Mouse (Mus musculus): ENCODE measurements around the gene Fam107b. TPM values are rescaled to one million over a fixed set of nuclear protein-coding genes. Genes with fewer than 3 reads are reported as not detected.
A peak's percentile ranks its signal among the peaks of the same experiment; 100 is the strongest.

The Fam107b gene
- polyA plus RNA-seq, 1 experiment from 2014 or later: 38.3 TPM

DNA sequence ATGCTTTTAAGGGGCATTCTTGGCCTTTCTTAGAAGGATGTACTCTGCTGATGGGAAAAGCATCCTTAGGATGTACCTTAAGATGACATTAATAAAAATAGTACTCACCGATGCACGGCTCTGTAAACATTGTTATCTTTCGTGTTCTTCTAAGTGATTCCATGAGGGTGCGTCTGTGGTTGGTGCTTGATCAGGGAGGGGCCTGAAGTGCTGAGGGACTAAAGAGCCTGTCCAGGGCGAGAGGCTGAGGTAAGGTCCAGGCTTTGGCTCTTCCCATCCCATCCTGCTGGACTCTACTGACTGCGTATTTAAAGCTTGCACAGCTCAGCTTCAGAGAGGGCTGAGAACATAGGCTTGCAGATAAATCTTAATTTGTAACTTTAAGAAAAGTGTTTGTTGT, 151.7 kb downstream of the Fam107b start:
- Histone ChIP-seq H3K36me3 (no peaks in the 10 kb centered on the region), H3K9me3 (no peaks in the 10 kb centered on the region), H3K4me1 (replicated peaks) (peaks cover 25% of the 10 kb centered on the region), H3K4me3 (no peak overlapping the region), H3K27ac (replicated peaks) (no peak overlapping the region), H3K27me3 (no peaks in the 10 kb centered on the region), H3K4me2 (no peak overlapping the region), H3K9ac (no peak overlapping the region)
- ATAC-seq (ENCODE audit: low read depth): no peak
- 87% methylated on average over 6 of the region's 6 CpGs for WGBS

- Histone ChIP-seq H3K4me2 (no peak overlapping the region), H3K36me3 (no peaks in the 10 kb centered on the region), H3K27ac (replicated peaks) (no peak overlapping the region), H3K9ac (no peak overlapping the region), H3K4me3 (no peak overlapping the region), H3K27me3 (no peaks in the 10 kb centered on the region), H3K9me3 (no peaks in the 10 kb centered on the region), H3K4me1 (replicated peaks) (peaks cover 18% of the 10 kb centered on the region)
- WGBS: 85% methylated on average over 8 of the region's 8 CpGs
- ATAC-seq (ENCODE audit: low read depth): no peak
These were observed 153.3 kb downstream of the Fam107b start for GRCm38 (mm10) chr2:3723391-3724106.

DNA sequence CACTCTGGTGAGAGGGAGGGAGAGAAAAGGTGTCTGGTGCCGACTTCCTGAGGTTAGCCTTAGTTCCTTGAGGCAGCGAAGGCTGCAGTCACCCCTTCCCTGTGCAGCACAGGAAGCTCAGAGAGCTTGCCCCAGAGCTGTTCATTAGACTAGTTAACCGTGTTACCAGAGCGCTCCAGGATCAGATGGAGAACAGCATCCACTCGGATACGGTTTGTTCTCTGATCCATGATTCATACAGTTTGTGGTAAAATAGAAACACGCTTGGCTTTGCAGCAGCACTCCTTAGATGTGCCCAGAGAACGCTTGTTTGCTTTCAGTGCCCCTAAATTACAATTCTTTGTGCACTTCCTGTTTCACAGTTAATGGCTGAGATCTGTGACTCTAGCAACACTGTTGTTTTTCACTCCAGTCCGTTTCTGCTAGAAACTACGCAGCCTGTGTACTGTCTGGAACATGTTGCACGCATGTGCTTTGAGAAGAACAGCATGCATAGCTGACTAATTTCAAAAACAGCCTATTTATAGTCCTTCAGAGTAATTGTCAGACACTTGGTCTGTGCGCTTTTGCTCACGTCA, 156.3 kb downstream of the Fam107b start:
- Histone ChIP-seq H3K27ac (replicated peaks) (peak overlapping the region; percentile 42; the same call in 1 of the 2 replicates), H3K4me3 (no peak overlapping the region), H3K4me1 (replicated peaks) (peaks cover 33% of the 10 kb centered on the region), H3K9ac (0 out of 2 replicates have a peak overlapping the region, but pooled peaks have one; percentile 12), H3K9me3 (no peaks in the 10 kb centered on the region), H3K27me3 (no peaks in the 10 kb centered on the region), H3K4me2 (no peak overlapping the region), H3K36me3 (no peaks in the 10 kb centered on the region)
- 66% methylated on average over 13 of the region's 13 CpGs for WGBS
- no peak for ATAC-seq (ENCODE audit: low read depth)

GRCm38 (mm10) chr2:3727225-3727930, 157.1 kb downstream of the Fam107b start:
- no peak overlapping the region for H3K4me2 ChIP-seq
- no peak overlapping the region for H3K9ac ChIP-seq
- WGBS: 89% methylated on average over 5 of the region's 5 CpGs
- H3K36me3 ChIP-seq: no peaks in the 10 kb centered on the region
- H3K4me1 ChIP-seq (replicated peaks): peaks cover 32% of the 10 kb centered on the region
- no peak overlapping the region for H3K4me3 ChIP-seq
- ATAC-seq (ENCODE audit: low read depth): no peak
- H3K27ac ChIP-seq (replicated peaks): no peak overlapping the region
- H3K27me3 ChIP-seq: no peaks in the 10 kb centered on the region
- H3K9me3 ChIP-seq: no peaks in the 10 kb centered on the region

GRCm38 (mm10) chr2:3728090-3728489, 157.8 kb downstream of the Fam107b start:
- H3K27ac ChIP-seq (replicated peaks): no peak overlapping the region
- 97% methylated on average over 4 of the region's 4 CpGs for WGBS
- no peak overlapping the region for H3K4me2 ChIP-seq
- peaks cover 37% of the 10 kb centered on the region for H3K4me1 ChIP-seq (replicated peaks)
- no peak for ATAC-seq (ENCODE audit: low read depth)
- H3K36me3 ChIP-seq: no peaks in the 10 kb centered on the region
- H3K9me3 ChIP-seq: no peaks in the 10 kb centered on the region
- H3K9ac ChIP-seq: no peak overlapping the region
- H3K27me3 ChIP-seq: no peaks in the 10 kb centered on the region
- no peak overlapping the region for H3K4me3 ChIP-seq

GRCm38 (mm10) chr2:3729586-3729985, 159.3 kb downstream of the Fam107b start:
- Histone ChIP-seq H3K27ac (replicated peaks) (no peak overlapping the region), H3K27me3 (no peaks in the 10 kb centered on the region), H3K4me2 (no peak overlapping the region), H3K36me3 (no peaks in the 10 kb centered on the region), H3K4me1 (replicated peaks) (peaks cover 37% of the 10 kb centered on the region), H3K4me3 (no peak overlapping the region), H3K9ac (no peak overlapping the region), H3K9me3 (no peaks in the 10 kb centered on the region)
- 83% methylated on average over 3 of the region's 3 CpGs for WGBS
- ATAC-seq (ENCODE audit: low read depth): no peak

- peaks cover 37% of the 10 kb centered on the region for H3K4me1 ChIP-seq (replicated peaks)
- H3K27me3 ChIP-seq: no peaks in the 10 kb centered on the region
- ATAC-seq (ENCODE audit: low read depth): no peak
- no peak overlapping the region for H3K4me3 ChIP-seq
- no peak overlapping the region for H3K9ac ChIP-seq
- H3K4me2 ChIP-seq: no peak overlapping the region
- H3K27ac ChIP-seq (replicated peaks): no peak overlapping the region
- WGBS: 62% methylated on average over 10 of the region's 10 CpGs
- no peaks in the 10 kb centered on the region for H3K9me3 ChIP-seq
- H3K36me3 ChIP-seq: no peaks in the 10 kb centered on the region
These were observed 160.5 kb downstream of the Fam107b start for GRCm38 (mm10) chr2:3730744-3731143.

- Histone ChIP-seq H3K27me3 (no peaks in the 10 kb centered on the region), H3K4me3 (no peak overlapping the region), H3K36me3 (no peaks in the 10 kb centered on the region), H3K4me1 (replicated peaks) (peaks cover 39% of the 10 kb centered on the region), H3K9me3 (no peaks in the 10 kb centered on the region), H3K9ac (no peak overlapping the region), H3K4me2 (no peak overlapping the region), H3K27ac (replicated peaks) (no peak overlapping the region)
- no peak for ATAC-seq (ENCODE audit: low read depth)
- WGBS: 91% methylated on average over 14 of the region's 14 CpGs
These were observed 161.2 kb downstream of the Fam107b start for GRCm38 (mm10) chr2:3731316-3732015.

DNA sequence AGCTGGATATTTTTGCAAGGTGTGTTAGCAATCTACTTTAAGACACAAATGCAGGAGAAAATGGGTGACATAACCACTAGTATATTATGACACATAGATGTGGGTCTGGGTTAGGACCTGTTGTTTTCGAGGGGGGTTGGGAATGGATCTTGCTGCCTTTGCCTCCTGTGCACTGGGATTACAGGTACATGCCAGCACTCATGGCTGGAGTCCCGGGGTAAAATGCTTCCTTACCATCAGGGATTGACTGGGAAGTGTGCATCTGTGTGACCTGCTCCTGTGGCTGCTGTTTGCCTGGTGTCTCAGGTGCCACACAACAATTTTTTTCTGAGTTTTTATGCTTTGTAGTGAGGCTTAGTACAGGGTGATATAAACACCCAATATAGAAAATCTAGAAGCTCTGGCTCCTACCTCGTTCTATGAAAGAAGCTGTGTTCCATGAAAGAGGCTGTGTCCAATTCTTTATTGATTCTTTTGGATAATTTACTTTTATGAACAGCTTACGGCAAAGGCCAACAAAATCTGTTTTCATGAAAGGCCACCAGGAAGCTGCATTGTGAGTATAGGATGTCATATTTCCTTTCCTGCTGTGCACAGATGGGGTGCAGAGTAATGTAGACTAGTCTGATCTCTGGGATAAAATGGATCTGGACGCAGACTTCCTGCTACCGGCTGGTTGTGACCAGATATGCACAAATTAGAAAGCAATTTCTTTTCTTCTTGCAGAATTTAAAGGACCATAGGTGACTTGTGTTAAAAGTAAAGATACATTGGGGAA, 167.8 kb downstream of the Fam107b start:
- no peaks in the 10 kb centered on the region for H3K36me3 ChIP-seq
- H3K27ac ChIP-seq (replicated peaks): peak overlapping the region; percentile 56
- no peak for ATAC-seq (ENCODE audit: low read depth)
- H3K9ac ChIP-seq: peak overlapping the region; percentile 26; the same call in 1 of the 2 replicates
- no peak overlapping the region for H3K4me3 ChIP-seq
- no peaks in the 10 kb centered on the region for H3K9me3 ChIP-seq
- 43% methylated on average over 6 of the region's 6 CpGs for WGBS
- no peaks in the 10 kb centered on the region for H3K27me3 ChIP-seq
- no peak overlapping the region for H3K4me2 ChIP-seq
- H3K4me1 ChIP-seq (replicated peaks): peaks cover 57% of the 10 kb centered on the region

- Histone ChIP-seq H3K4me3 (no peak overlapping the region), H3K27ac (replicated peaks) (no peak overlapping the region), H3K9me3 (no peaks in the 10 kb centered on the region), H3K4me1 (replicated peaks) (peaks cover 57% of the 10 kb centered on the region), H3K27me3 (no peaks in the 10 kb centered on the region), H3K4me2 (no peak overlapping the region), H3K9ac (no peak overlapping the region), H3K36me3 (no peaks in the 10 kb centered on the region)
- no peak for ATAC-seq (ENCODE audit: low read depth)
- WGBS: 55% methylated on average over 12 of the region's 12 CpGs
These were observed 168.4 kb downstream of the Fam107b start for GRCm38 (mm10) chr2:3738734-3739133.

GRCm38 (mm10) chr2:3739351-3739961, 169.2 kb downstream of the Fam107b start:
- WGBS: 75% methylated on average over 7 of the region's 7 CpGs

More at GRCm38 (mm10) chr2:3739351-3739961, 169.2 kb downstream of the Fam107b start:
- H3K4me1 ChIP-seq (replicated peaks): peaks cover 60% of the 10 kb centered on the region
- no peak overlapping the region for H3K9ac ChIP-seq
- H3K4me3 ChIP-seq: no peak overlapping the region
- H3K9me3 ChIP-seq: no peaks in the 10 kb centered on the region
- peak; percentile 67 for ATAC-seq (ENCODE audit: low read depth)
- no peak overlapping the region for H3K4me2 ChIP-seq
- peak overlapping the region; percentile 52 for H3K27ac ChIP-seq (replicated peaks)
- no peaks in the 10 kb centered on the region for H3K36me3 ChIP-seq
- no peaks in the 10 kb centered on the region for H3K27me3 ChIP-seq

All from neural tube, embryonic 13.5 days (tissue).